Comparison of ENCODE assay signal across 25 mouse cellular contexts in the genomic region with DNA sequence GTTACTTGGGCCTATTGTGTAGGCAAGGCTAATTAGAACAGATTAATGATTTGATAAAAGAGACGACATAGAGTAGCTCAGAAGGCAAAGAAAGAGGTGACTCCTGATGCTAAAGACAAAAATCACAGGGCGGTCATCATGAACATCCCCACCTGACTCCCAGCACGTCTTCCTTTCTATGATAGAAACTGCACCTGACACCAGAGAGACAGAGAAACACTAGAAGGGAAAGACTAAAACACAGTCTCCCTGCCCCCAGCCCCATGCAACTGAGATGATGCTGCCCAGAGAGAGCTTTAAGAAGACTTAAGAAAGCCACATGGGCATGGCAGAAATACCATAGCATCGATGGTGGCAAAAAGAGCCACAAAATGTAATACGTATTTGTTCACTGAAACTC.
"Had no signal": no experiment of that assay in that cellular context is flagged by ENCODE, and none has a peak within 500 bp of the region (broad histone marks: within the 10 kb centered on the region; RNA-seq: fewer than 3 reads in every experiment).

No protein-coding gene starts in this region.

- H3K27ac ChIP-seq: embryonic facial prominence, embryonic 10.5 days; embryonic facial prominence, embryonic 12.5 days; embryonic facial prominence, embryonic 13.5 days; embryonic facial prominence, embryonic 15.5 days; forebrain, embryonic 10.5 days; forebrain, embryonic 12.5 days; forebrain, embryonic 13.5 days; forebrain, embryonic 15.5 days; gastrocnemius, adult 2 months; heart, adult 2 months; heart, embryonic 10.5 days had no signal

- DNase-seq: cerebellum, adult 9-11 months; cerebellum, postnatal 10 days; cerebellum, postnatal 14 days; cerebellum, postnatal 25 days; cerebellum, postnatal 36 days; embryo, embryonic 11 days; forebrain, postnatal 0 days; gastrocnemius, adult 2 months; gastrocnemius, postnatal 10 days; gastrocnemius, postnatal 14 days; gastrocnemius, postnatal 25 days; gastrocnemius, postnatal 36 days; heart, adult 11 months; heart, adult 18-20 months; heart, adult 2 months had no signal

- H3K4me3 ChIP-seq: embryonic facial prominence, embryonic 10.5 days; embryonic facial prominence, embryonic 12.5 days; embryonic facial prominence, embryonic 13.5 days; embryonic facial prominence, embryonic 15.5 days; erythroblast, embryonic 14.5 days; forebrain, embryonic 10.5 days; forebrain, embryonic 12.5 days; forebrain, embryonic 13.5 days; forebrain, embryonic 15.5 days; gastrocnemius, adult 2 months; heart, adult 2 months; heart, embryonic 10.5 days had no signal

- H3K27me3 ChIP-seq: embryonic facial prominence, embryonic 12.5 days; embryonic facial prominence, embryonic 13.5 days; embryonic facial prominence, embryonic 15.5 days; forebrain, embryonic 12.5 days; forebrain, embryonic 13.5 days; forebrain, embryonic 15.5 days had no signal

- H3K4me2 ChIP-seq: embryonic facial prominence, embryonic 12.5 days; embryonic facial prominence, embryonic 13.5 days; embryonic facial prominence, embryonic 15.5 days; forebrain, embryonic 12.5 days; forebrain, embryonic 13.5 days; forebrain, embryonic 15.5 days had no signal

- H3K9me3 ChIP-seq: embryonic facial prominence, embryonic 15.5 days; forebrain, embryonic 15.5 days had no signal

- H3K36me3 ChIP-seq: embryonic facial prominence, embryonic 10.5 days; embryonic facial prominence, embryonic 12.5 days; embryonic facial prominence, embryonic 13.5 days; embryonic facial prominence, embryonic 15.5 days; forebrain, embryonic 10.5 days; forebrain, embryonic 12.5 days; forebrain, embryonic 15.5 days; heart, embryonic 10.5 days had no signal

- H3K4me1 ChIP-seq: embryonic facial prominence, embryonic 10.5 days; embryonic facial prominence, embryonic 12.5 days; embryonic facial prominence, embryonic 13.5 days; embryonic facial prominence, embryonic 15.5 days; forebrain, embryonic 10.5 days; forebrain, embryonic 12.5 days; forebrain, embryonic 13.5 days; forebrain, embryonic 15.5 days; heart, embryonic 10.5 days had no signal

- H3K9ac ChIP-seq: embryonic facial prominence, embryonic 12.5 days; embryonic facial prominence, embryonic 13.5 days; embryonic facial prominence, embryonic 15.5 days; forebrain, embryonic 12.5 days; forebrain, embryonic 13.5 days; forebrain, embryonic 15.5 days; forebrain, postnatal 0 days had no signal
